Mouse (Mus musculus) frontal cortex, postnatal 10 days (tissue): ENCODE results near the gene Tmem8.

Experiments
- DNase-seq, 2 experiments: peaks; one replicate each; pipeline ENCODE4 v3.0.0; 2022; ENCODE audit warnings: low spot score in 2 of 2, mixed read lengths in 1 of 2

The Tmem8 gene

DNA sequence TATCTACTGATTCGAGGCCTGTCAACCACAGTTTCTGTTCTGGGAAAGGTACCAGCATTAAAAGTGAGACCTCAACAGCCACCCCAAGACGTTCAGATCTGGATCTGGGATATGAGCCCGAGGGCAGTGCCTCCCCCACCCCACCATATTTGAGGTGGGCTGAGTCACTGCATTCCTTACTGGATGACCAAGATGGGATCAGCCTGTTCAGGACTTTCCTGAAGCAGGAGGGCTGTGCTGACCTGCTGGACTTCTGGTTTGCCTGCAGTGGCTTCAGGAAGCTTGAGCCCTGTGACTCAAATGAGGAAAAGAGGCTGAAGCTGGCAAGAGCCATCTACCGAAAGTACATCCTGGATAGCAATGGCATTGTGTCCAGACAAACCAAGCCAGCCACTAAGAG is 29.7 kb downstream of the Tmem8 start:
- DNase-seq = no peak

DNA sequence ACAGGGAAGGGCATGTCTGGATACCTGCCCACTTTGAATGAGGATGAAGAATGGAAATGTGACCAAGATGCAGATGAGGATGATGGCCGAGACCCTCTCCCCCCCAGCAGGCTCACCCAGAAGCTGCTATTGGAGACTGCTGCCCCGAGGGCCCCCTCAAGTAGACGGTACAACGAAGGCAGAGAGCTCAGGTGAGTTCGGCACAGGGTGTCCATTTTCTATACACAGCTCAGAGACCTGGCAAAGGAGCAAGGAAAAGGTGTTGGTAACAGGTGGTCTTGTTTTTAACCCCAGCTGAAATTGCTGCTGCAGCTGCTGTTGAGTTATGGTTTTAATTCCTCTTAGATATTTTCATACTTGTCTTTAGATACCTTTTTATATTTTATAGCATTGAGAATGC is 30.3 kb downstream of the Tmem8 start:
- DNase-seq = no peak

DNA sequence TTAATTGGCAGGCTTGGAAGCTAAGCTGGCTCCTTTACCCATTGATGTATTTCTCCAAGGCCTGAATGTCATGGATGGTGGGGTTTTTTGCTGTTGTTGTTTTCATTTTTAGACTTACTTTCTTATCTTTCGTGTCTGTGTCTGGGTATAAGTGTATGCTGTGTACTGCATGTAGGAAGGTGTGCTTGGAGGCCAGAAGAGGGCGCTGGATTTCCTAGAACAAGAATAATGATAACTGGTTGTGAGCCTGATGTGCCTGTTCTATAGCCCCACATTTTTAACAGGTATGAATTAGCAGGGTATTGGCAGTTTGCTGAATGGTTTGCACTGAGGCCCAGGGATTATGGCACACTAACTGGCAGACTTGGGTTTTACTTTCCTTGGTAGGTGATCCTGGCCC is 36.0 kb downstream of the Tmem8 start:
- DNase-seq = no peak

DNA sequence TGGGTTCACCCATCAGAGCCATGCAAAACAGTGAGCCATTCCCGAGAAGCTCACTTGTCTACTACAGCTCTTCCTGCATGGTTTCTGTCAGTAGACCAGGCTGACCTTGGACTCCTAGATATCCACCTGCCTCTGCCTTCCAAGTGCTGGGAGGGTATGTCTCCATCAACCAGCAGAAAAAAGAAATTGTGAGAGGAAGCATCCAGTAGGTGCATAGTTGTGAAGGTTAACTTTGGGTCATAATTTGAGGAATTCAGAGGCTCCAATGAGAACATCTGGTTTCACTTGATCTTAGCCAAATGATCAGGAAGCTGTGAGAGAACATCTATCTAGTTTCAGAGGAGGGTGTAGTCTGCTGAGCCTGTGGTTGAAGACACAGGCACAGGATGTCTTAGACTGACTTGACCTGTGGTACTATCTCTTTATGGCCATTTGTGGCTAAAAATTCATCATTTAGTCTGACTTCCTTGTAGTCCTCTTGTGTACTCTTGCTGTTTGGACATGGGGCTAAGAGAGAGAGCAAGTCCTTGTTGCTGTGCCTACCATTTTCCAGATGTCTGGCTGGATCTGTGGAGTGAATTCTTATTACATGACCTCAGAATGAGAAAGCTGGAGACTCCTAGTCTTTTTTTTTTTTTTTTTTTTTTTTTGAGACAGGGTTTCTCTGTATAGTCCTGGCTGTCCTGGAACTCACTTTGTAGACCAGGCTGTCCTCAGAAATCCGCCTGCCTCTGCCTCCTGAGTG is 39.0 kb downstream of the Tmem8 start:
- DNase-seq = no peak

DNA sequence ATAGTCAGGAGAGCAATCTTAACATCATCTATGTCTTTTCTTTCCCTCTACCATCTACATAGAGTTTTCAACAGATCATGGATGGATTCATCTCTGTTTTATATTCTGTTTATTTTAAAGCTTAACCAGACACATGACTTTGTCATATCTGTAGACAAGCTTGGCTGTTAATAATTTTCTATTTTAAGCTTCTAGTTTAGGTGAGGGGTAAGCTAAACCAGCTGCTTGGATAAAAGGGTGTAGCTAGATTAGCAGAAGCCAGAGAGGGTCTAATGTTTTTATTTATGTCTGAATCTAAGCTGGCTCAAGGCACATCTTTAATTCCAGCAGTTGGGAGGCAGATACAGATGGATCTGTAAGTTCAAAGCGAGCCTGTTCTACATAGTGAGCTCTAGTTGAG is 49.6 kb downstream of the Tmem8 start:
- DNase-seq = no peak

DNA sequence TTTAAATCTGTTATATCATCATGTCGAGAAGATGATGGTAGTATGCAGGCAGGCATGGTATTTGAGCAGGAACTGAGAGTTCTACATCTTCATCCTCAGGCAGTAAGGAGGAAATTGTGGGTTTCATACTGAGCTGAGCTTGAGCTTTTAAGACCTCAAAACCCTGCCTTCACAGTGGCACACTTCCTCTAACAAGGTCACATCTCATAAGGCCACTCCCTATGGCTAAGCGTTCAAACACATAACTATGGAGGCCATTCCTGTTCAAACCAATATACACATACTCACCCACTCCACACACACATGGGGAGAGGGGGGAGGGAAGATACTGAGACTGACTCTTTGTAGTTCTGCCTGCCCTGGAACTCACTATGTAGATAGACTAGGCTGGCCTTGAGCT is 54.9 kb downstream of the Tmem8 start:
- DNase-seq = no peak
